Mouse (Mus musculus): ENCODE measurements around the gene Thegl. TPM values are rescaled to one million over a fixed set of nuclear protein-coding genes. Genes with fewer than 3 reads are reported as not detected.
"Not testable (repeated sequence)": the region's sequence is repeated elsewhere in the genome, so short reads cannot be mapped to it uniquely, and the experiment has no call there.

Thegl gene
- total RNA-seq, 2 experiments from 2014 or later = not detected

DNA sequence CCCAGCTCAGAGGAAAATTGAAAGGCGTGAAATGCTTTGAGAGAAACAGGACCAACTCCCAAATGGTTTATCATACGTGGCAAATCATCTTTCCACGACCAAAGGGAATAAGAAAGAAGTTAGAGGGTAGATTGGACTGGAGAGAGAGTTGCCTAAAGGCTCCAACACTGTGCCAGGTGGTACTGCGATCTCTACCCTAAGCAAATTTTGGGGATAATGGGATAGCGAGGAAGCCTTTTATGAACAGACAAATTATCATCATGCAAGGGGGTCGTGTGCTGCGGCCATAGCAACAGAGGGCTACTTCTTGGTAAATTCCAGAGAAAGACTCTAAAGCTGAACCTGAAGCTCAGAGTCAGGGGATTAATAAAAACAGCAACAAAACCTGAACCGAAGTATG lies 78.1 kb downstream of the Thegl start:
- DNase-seq (ENCODE audit: low spot score in 2 of 2) = no peak

GRCm38 (mm10) chr5:77094510-77095491 lies 79.0 kb downstream of the Thegl start:
- peak; percentile 72 for DNase-seq (ENCODE audit: low spot score in 2 of 2)

DNA sequence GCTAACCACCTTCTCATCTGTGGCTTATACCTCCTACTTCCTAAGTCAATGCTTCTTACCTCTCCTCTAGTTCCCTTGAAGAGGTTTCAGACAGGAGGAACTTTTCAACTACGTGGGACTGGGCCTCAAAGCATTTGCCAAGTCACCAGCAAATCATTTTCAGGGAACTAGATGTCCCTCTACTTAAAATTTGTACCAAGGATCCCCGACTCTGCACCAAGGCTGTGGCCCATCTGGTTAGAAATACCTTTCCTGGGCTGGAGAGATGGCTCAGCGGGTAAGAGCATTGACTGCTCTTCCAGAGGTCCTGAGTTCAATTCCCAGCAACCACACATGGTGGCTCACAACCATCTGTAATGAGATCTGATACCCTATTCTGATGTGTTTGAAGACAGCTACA lies 80.4 kb downstream of the Thegl start:
- DNase-seq (ENCODE audit: low spot score in 2 of 2) = not testable (repeated sequence)

GRCm38 (mm10) chr5:77097686-77098085 lies 81.9 kb downstream of the Thegl start:
- DNase-seq (ENCODE audit: low spot score in 2 of 2) = no peak

DNA sequence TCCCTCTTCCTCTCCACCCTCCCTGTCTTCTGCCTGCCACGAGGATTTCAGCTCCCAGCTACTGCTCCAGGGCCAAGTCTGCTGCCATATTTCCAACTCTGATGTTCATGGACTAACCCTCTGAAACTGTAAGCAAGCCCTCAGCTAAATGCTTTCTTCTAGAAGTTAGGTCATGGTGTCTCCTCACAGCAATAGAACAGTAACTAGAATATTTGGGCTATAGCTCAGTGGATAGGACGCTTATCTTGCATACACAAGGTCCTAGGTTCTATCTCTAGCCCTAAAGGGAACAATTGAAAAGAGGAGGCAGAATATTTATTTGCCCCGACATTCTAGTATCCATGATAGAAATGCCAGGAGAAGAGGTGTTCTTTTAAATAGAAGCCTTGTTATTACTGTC lies 83.1 kb downstream of the Thegl start:
- no peak for DNase-seq (ENCODE audit: low spot score in 2 of 2)

GRCm38 (mm10) chr5:77099317-77099996 lies 83.6 kb downstream of the Thegl start:
- DNase-seq (ENCODE audit: low spot score in 2 of 2) = no peak

- DNase-seq (ENCODE audit: low spot score in 2 of 2) = no peak
Measured at GRCm38 (mm10) chr5:77099997-77100380, 84.2 kb downstream of the Thegl start.

GRCm38 (mm10) chr5:77100691-77101090 lies 84.9 kb downstream of the Thegl start:
- DNase-seq (ENCODE audit: low spot score in 2 of 2) = no peak

- no peak for DNase-seq (ENCODE audit: low spot score in 2 of 2)
Measured at GRCm38 (mm10) chr5:77102522-77103365, 86.9 kb downstream of the Thegl start.

GRCm38 (mm10) chr5:77107146-77107822 lies 91.5 kb downstream of the Thegl start:
- DNase-seq (ENCODE audit: low spot score in 2 of 2) = no peak

DNA sequence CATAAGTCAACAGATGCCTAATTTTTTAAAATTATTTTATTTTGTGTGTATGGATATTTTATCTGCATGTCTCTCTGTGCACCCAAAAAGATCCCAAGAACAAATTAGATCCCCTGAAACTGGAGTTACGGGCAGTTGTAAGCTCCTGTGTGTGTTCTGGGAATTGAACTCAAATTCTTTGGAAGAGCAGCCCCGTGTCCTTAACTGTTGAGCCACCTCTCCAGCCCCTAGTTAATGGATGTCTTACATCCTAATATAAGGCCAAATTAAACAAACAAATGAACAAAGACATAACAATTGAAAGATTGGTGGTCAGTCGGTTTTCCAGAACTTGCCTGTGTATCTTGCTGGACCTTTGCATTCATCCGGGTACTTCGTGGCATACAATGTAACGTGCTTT lies 93.0 kb downstream of the Thegl start:
- DNase-seq (ENCODE audit: low spot score in 2 of 2) = no peak

- DNase-seq (ENCODE audit: low spot score in 2 of 2) = no peak
Measured at GRCm38 (mm10) chr5:77109814-77110213, 94.0 kb downstream of the Thegl start.

Other genes starting within 250 kb of the Thegl start
- 10 to 100 TPM; 14.8 to 16.2 TPM for gene Aasdh, start 110.5 kb upstream of the Thegl start, total RNA-seq (2021)
- gene Paics, start 64.7 kb upstream of the Thegl start, total RNA-seq (2021) = 100 to 1,000 TPM; 148 to 195 TPM
- gene Ppat, start 64.4 kb upstream of the Thegl start, total RNA-seq (2021) = 10 to 100 TPM; 12.2 to 15.3 TPM
- 100 to 1,000 TPM; 115 to 139 TPM for gene Srp72, start 41.3 kb upstream of the Thegl start, total RNA-seq (2021)
- gene Arl9, start 12.0 kb upstream of the Thegl start, total RNA-seq (2021) = not detected
- gene Hopx, start 99.1 kb downstream of the Thegl start, total RNA-seq (2021) = 1 to 10 TPM; 2.4 to 3.3 TPM
- not detected for gene Spink2, start 195.4 kb downstream of the Thegl start, total RNA-seq (2021)
- 10 to 100 TPM; 19.5 to 21.6 TPM for gene Rest, start 249.5 kb downstream of the Thegl start, total RNA-seq (2021)